Mouse (Mus musculus): ENCODE data around the gene Rdh12.

Gene Rdh12

DNA sequence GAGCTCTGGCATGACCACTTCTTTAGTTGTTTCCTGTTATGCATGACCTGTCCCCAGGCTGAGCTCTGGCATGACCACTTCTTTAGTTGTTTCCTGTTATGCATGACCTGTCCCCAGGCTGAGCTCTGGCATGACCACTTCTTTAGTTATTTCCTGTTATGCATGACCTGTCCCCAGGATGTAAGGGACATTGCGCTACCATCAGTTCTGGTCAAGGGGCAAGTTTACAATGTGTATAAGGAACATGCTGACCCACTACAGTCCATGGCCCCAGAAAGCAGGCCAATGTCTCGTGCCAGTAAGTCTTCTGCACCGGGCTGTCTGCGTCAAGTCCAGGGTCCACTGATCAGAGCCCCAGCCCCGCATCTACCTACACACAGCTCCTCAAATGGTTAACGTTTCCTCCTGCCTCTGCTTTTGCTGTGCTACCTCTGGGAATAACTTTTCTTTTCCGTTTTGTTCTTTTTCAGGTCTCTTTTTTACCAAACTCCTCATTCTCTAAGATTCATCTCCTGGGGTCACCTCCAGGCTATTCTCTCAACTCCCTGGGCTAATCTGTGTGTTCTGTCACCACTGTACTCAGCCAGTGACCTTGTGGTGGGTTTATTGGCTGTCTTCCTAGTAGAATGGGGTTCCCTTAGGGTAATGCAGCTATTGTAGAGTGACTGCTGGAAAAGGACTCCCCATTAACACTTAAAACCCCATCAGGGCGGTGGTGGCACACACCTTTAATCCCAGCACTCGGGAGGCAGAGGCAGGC is 44.8 kb downstream of the Rdh12 start:
- in situ Hi-C loops (cut with MseI, MboI), result no loop called here

DNA sequence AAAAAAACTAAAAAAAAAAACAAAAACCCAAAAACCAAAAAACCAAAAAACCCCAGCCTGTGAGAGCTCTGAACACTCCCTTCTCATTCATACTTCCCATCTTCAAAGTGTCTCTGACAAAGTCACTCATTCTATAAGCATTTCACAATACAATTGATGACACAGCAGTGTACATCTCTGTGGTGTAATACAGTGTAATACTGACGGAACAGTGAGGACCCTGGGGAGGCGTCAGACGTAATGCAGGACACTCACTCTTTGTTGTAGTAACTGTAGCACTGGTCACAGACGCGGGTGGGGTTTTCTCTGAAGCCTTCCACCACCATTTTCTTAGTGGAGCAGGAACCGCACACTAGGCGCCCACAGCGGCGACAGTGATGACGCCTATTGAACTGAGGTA is 46.3 kb downstream of the Rdh12 start:
- in situ Hi-C loops (cut with MseI, MboI), result no loop called here

- in situ Hi-C loops (cut with MseI, MboI), result no loop called here
Observed at GRCm38 (mm10) chr12:79260154-79260553, 51.4 kb downstream of the Rdh12 start.

DNA sequence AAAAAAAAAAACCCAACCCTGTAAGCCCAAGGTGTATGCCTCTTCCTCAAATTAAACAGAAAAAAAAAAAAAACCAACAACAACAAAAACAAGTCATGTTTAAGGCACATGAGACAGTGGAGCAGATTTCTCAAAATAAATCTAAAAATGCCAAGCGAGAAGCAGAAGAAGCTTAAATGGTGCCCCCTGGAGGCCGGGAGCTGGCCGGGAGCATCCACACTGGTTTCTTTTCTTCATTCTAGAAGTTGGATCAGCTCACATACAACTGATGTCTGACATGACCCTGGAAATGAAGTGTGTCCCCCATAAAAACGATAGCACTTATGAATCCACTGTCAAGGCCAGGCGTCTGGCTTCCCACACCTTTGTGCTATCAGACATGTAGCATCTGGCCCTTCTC is 52.3 kb downstream of the Rdh12 start:
- in situ Hi-C loops (cut with MseI, MboI), result no loop called here
